ENCODE assay signal across 16 mouse cellular contexts in the genomic region with DNA sequence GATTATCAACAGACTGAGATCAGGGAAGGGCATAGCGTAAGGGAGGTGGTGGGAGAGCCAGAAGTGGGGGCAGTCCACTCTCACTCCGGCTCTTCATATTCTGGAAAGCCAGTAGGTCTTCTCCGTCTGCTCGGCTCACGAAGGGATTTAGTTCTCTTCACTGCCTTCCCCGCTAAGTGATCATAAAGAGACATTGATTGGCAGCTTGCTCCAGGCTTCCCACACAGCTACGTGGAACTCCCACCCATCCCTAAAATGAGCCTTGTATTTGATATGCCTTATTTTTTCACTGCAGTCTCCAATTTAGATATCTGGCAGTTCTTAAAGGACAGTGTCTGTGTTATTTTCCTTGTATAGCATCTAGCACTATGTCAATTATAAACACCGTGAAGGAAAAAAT. TPM values are rescaled to one million over a fixed set of nuclear protein-coding genes. Genes with fewer than 3 reads are reported as not detected.
A peak's percentile ranks its signal among the peaks of the same experiment; 100 is the strongest.
DNase-seq lines count a peak whose midpoint lies in the region; ATAC-seq and TF ChIP-seq lines count a peak whose summit lies in the region.
"Had no signal": no experiment of that assay in that cellular context is flagged by ENCODE, and none has a peak within 500 bp of the region (broad histone marks: within the 10 kb centered on the region; RNA-seq: fewer than 3 reads in every experiment).

No protein-coding gene starts in this region.

- H3K4me1 ChIP-seq in heart, embryonic 15.5 days (replicated peaks), result peaks cover 18% of the 10 kb centered on the region
- H3K4me1 ChIP-seq in heart, adult 2 months (ENCODE audit: control insufficient read depth, insufficient read depth, low read length), result peaks cover 6% of the 10 kb centered on the region
- H3K4me1 ChIP-seq in liver, embryonic 16.5 days (ENCODE audit: control insufficient read depth, low read depth, low read length), result peaks cover 4% of the 10 kb centered on the region; the same call in 1 of the 2 replicates
- peaks cover 4% of the 10 kb centered on the region; the same call in 1 of the 2 replicates for H3K4me1 ChIP-seq in liver, embryonic 12.5 days
- H3K4me1 ChIP-seq in bone marrow macrophage, adult 2 months (ENCODE audit: control insufficient read depth, insufficient read depth, low read length), result peaks cover 45% of the 10 kb centered on the region
- H3K4me1 ChIP-seq: megakaryocyte, embryonic 14.5 days had no signal

- H3K27ac ChIP-seq in heart, embryonic 15.5 days, result 0 out of 2 replicates have a peak overlapping the region, but pooled peaks have one; percentile 40
- H3K27ac ChIP-seq in heart, adult 2 months, result no peak overlapping the region; the same call in 1 of the 2 replicates
- H3K27ac ChIP-seq in liver, embryonic 16.5 days (ENCODE audit: low read length), result 0 out of 2 replicates have a peak overlapping the region, but pooled peaks have one; percentile 10
- no peak overlapping the region for H3K27ac ChIP-seq in liver, embryonic 12.5 days
- H3K27ac ChIP-seq in bone marrow macrophage, adult 2 months (ENCODE audit: insufficient read depth, low read depth, low read length), result peak overlapping the region; percentile 30
- H3K27ac ChIP-seq: forebrain, embryonic 13.5 days; hindbrain, embryonic 15.5 days had no signal

- no peak for TF ChIP-seq CTCF in heart, adult 2 months (IDR thresholded peaks at IDR 0.05)
- no peak for TF ChIP-seq CTCF in bone marrow macrophage, adult 2 months (IDR thresholded peaks at IDR 0.05; ENCODE audit: low read depth, low read length)

- TF ChIP-seq POLR2A in heart, adult 2 months (IDR thresholded peaks at IDR 0.05; ENCODE audit: insufficient read depth, low read depth, low read length), result no peak
- TF ChIP-seq POLR2A in bone marrow macrophage, adult 2 months (IDR thresholded peaks at IDR 0.05; ENCODE audit: borderline replicate concordance, low read depth, low read length), result no peak

- intact Hi-C loops in heart, adult 2 months (cut with DNase I), result no loop called here

- no peaks in the 10 kb centered on the region for H3K36me3 ChIP-seq in heart, embryonic 15.5 days
- H3K36me3 ChIP-seq in heart, adult 2 months (ENCODE audit: control insufficient read depth, insufficient read depth, low read length), result no peaks in the 10 kb centered on the region
- H3K36me3 ChIP-seq in liver, embryonic 16.5 days (ENCODE audit: control insufficient read depth, insufficient read depth), result no peaks in the 10 kb centered on the region
- H3K36me3 ChIP-seq in liver, embryonic 12.5 days, result no peaks in the 10 kb centered on the region
- H3K36me3 ChIP-seq: hindbrain, embryonic 15.5 days; limb, embryonic 15.5 days had no signal

- no peaks in the 10 kb centered on the region for H3K79me2 ChIP-seq in heart, adult 2 months (replicated peaks; ENCODE audit: control insufficient read depth, insufficient read depth, low read length)

- H3K9me3 ChIP-seq in heart, embryonic 15.5 days (replicated peaks), result no peaks in the 10 kb centered on the region
- no peaks in the 10 kb centered on the region for H3K9me3 ChIP-seq in liver, embryonic 16.5 days (replicated peaks; ENCODE audit: control insufficient read depth, low read length)
- no peaks in the 10 kb centered on the region for H3K9me3 ChIP-seq in liver, embryonic 12.5 days (replicated peaks)
- H3K9me3 ChIP-seq: forebrain, embryonic 13.5 days; hindbrain, embryonic 15.5 days; limb, embryonic 15.5 days; megakaryocyte, embryonic 14.5 days had no signal

- no peak for TF ChIP-seq EP300 in heart, adult 2 months (IDR thresholded peaks at IDR 0.05; ENCODE audit: insufficient read depth, low read depth, low read length)

- no peak for DNase-seq in heart, adult 2 months
- peak; percentile 53 for DNase-seq in brain, adult 2 months (ENCODE audit: low read depth, low spot score)
- DNase-seq: thymus, adult 18-20 months had no signal

- H3K9ac ChIP-seq in heart, embryonic 15.5 days, result no peak overlapping the region
- no peak overlapping the region for H3K9ac ChIP-seq in heart, adult 2 months (ENCODE audit: low read depth, low read length)
- no peak overlapping the region for H3K9ac ChIP-seq in liver, embryonic 16.5 days (ENCODE audit: low read depth, low read length)
- H3K9ac ChIP-seq in liver, embryonic 12.5 days, result no peak overlapping the region
- H3K9ac ChIP-seq: forebrain, embryonic 13.5 days; hindbrain, embryonic 15.5 days; limb, embryonic 15.5 days had no signal

- H3K4me2 ChIP-seq in heart, embryonic 15.5 days, result no peak overlapping the region
- no peak overlapping the region for H3K4me2 ChIP-seq in liver, embryonic 16.5 days (ENCODE audit: low read depth, low read length)
- no peak overlapping the region for H3K4me2 ChIP-seq in liver, embryonic 12.5 days
- H3K4me2 ChIP-seq: forebrain, embryonic 13.5 days; hindbrain, embryonic 15.5 days; limb, embryonic 15.5 days had no signal

- 80% methylated on average over 8 of the region's 8 CpGs for WGBS in heart, embryonic 15.5 days
- 96% methylated on average over 8 of the region's 8 CpGs for WGBS in heart, adult 2 months
- WGBS in liver, embryonic 16.5 days (ENCODE audit: insufficient replicate concordance), result 79% methylated on average over 8 of the region's 8 CpGs
- 78% methylated on average over 8 of the region's 8 CpGs for WGBS in liver, embryonic 12.5 days (ENCODE audit: insufficient replicate concordance)

- H3K27me3 ChIP-seq in heart, embryonic 15.5 days, result no peaks in the 10 kb centered on the region
- H3K27me3 ChIP-seq in heart, adult 2 months (ENCODE audit: control insufficient read depth, insufficient read depth, low read length), result no peaks in the 10 kb centered on the region
- no peaks in the 10 kb centered on the region for H3K27me3 ChIP-seq in liver, embryonic 16.5 days (ENCODE audit: control insufficient read depth, insufficient read depth, low read depth, low read length)
- H3K27me3 ChIP-seq in liver, embryonic 12.5 days (replicated peaks), result no peaks in the 10 kb centered on the region
- H3K27me3 ChIP-seq: forebrain, embryonic 13.5 days; hindbrain, embryonic 15.5 days; limb, embryonic 15.5 days had no signal

- H3K4me3 ChIP-seq in heart, embryonic 15.5 days, result no peak overlapping the region
- no peak overlapping the region for H3K4me3 ChIP-seq in heart, adult 2 months
- no peak overlapping the region for H3K4me3 ChIP-seq in liver, embryonic 16.5 days (ENCODE audit: low read depth, low read length)
- no peak overlapping the region for H3K4me3 ChIP-seq in liver, embryonic 12.5 days
- H3K4me3 ChIP-seq in bone marrow macrophage, adult 2 months (ENCODE audit: insufficient read depth, low read length), result no peak overlapping the region
- H3K4me3 ChIP-seq: forebrain, embryonic 13.5 days; hindbrain, embryonic 15.5 days; limb, embryonic 15.5 days; megakaryocyte, embryonic 14.5 days had no signal

- no peak for ATAC-seq in heart, embryonic 15.5 days (replicated peaks; ENCODE audit: insufficient number of reproducible peaks, insufficient read depth, low FRiP score, low read depth)
- ATAC-seq in liver, embryonic 16.5 days (ENCODE audit: low read depth), result no peak
- no peak for ATAC-seq in liver, embryonic 12.5 days
- ATAC-seq in cerebellum, adult (ENCODE audit: insufficient number of reproducible peaks, low FRiP score, low TSS enrichment), result no peak

RNA-seq across cellular contexts. Expression of a gene that starts 11.5 kb away (rescaled TPM):
- polyA plus RNA-seq in heart, embryonic 15.5 days (2015; fragmentation: Nextera tagmentation; extraction: Ambion mirVana), result not detected in 2 replicates
- total RNA-seq in heart, adult 2 months (2021), result not detected
- not detected in 2 replicates for polyA plus RNA-seq in heart, adult 2 months (2012; rRNA removed)
- polyA plus RNA-seq in liver, embryonic 16.5 days (2015; fragmentation: Nextera tagmentation; extraction: Ambion mirVana), result not detected in 2 replicates
- polyA plus RNA-seq in liver, embryonic 12.5 days (2016; fragmentation: Nextera tagmentation; extraction: Ambion mirVana), result not detected in 2 replicates
- not detected in 2 replicates for polyA plus RNA-seq in bone marrow macrophage, adult 2 months (2012; ENCODE audit: insufficient read depth, insufficient read length, missing spikeins)
- total RNA-seq: gastrocnemius, postnatal 14 days; heart, postnatal 14 days; left cerebral cortex, postnatal 10 days had no signal
- polyA plus RNA-seq: forebrain, embryonic 13.5 days; hindbrain, embryonic 15.5 days; limb, embryonic 15.5 days; neural tube, embryonic 14.5 days had no signal

Comparison
In these comparisons a context has a peak if more than half of its experiments do, and no peak if none do; other contexts are left out.
1. H3K27ac ChIP-seq: peak in heart, embryonic 15.5 days (single experiment), liver, embryonic 16.5 days (single experiment) and bone marrow macrophage, adult 2 months (single experiment); none in heart, adult 2 months (single experiment) and liver, embryonic 12.5 days (single experiment).